Mouse (Mus musculus) cerebellum, adult 11-12 months (tissue): Measurements from ENCODE around the gene Mthfd1l.
"Not testable (repeated sequence)": the region's sequence is repeated elsewhere in the genome, so short reads cannot be mapped to it uniquely, and the experiment has no call there.

Experiments
- DNase-seq: peaks from one replicate; pipeline ENCODE4 v3.0.0; 2022

The Mthfd1l gene

GRCm38 (mm10) chr10:4123280-4123945, 150.5 kb downstream of the Mthfd1l start:
- DNase-seq, result not testable (repeated sequence)

- no peak for DNase-seq
Observed at GRCm38 (mm10) chr10:4124148-4124547, 151.2 kb downstream of the Mthfd1l start.

GRCm38 (mm10) chr10:4125232-4125631, 152.3 kb downstream of the Mthfd1l start:
- DNase-seq, result no peak

- peak; percentile 43 for DNase-seq
Observed at GRCm38 (mm10) chr10:4126335-4127012, 153.6 kb downstream of the Mthfd1l start.

- DNase-seq, result no peak
Observed at GRCm38 (mm10) chr10:4128411-4128810, 155.5 kb downstream of the Mthfd1l start.

GRCm38 (mm10) chr10:4128915-4129314, 156.0 kb downstream of the Mthfd1l start:
- no peak for DNase-seq

GRCm38 (mm10) chr10:4129461-4129860, 156.5 kb downstream of the Mthfd1l start:
- DNase-seq, result no peak

- DNase-seq, result no peak
Observed at GRCm38 (mm10) chr10:4130034-4130607, 157.2 kb downstream of the Mthfd1l start.

- DNase-seq, result no peak
Observed at GRCm38 (mm10) chr10:4132735-4133134, 159.8 kb downstream of the Mthfd1l start.

- DNase-seq, result no peak
Observed at GRCm38 (mm10) chr10:4135100-4135764, 162.3 kb downstream of the Mthfd1l start.

GRCm38 (mm10) chr10:4139531-4139930, 166.6 kb downstream of the Mthfd1l start:
- DNase-seq, result no peak

- DNase-seq, result peak; percentile 60
Observed at GRCm38 (mm10) chr10:4141689-4142088, 168.8 kb downstream of the Mthfd1l start.

- DNase-seq, result no peak
Observed at GRCm38 (mm10) chr10:4142816-4143215, 169.9 kb downstream of the Mthfd1l start.

GRCm38 (mm10) chr10:4143381-4143780, 170.5 kb downstream of the Mthfd1l start:
- no peak for DNase-seq

GRCm38 (mm10) chr10:4145080-4145807, 172.3 kb downstream of the Mthfd1l start:
- no peak for DNase-seq

- DNase-seq, result no peak
Observed at GRCm38 (mm10) chr10:4146947-4147346, 174.0 kb downstream of the Mthfd1l start.

GRCm38 (mm10) chr10:4151159-4151558, 178.2 kb downstream of the Mthfd1l start:
- DNase-seq, result no peak

GRCm38 (mm10) chr10:4151862-4152776, 179.2 kb downstream of the Mthfd1l start:
- no peak for DNase-seq

GRCm38 (mm10) chr10:4153031-4153430, 180.1 kb downstream of the Mthfd1l start:
- no peak for DNase-seq

- DNase-seq, result no peak
Observed at GRCm38 (mm10) chr10:4154035-4154434, 181.1 kb downstream of the Mthfd1l start.

GRCm38 (mm10) chr10:4155521-4155920, 182.6 kb downstream of the Mthfd1l start:
- no peak for DNase-seq

- DNase-seq, result no peak
Observed at GRCm38 (mm10) chr10:4158533-4158932, 185.6 kb downstream of the Mthfd1l start.
